Mouse (Mus musculus) brain, embryonic 14.5 days (tissue): ENCODE measurements around the gene Pyroxd2.

Source experiments
- CTCF ChIP-seq: fragments of 200-500 bp; IDR thresholded peaks from 2 replicates; pipeline ENCODE4 v1.5.1; 2012; ENCODE audit warnings: inconsistent platforms, mild to moderate bottlenecking, moderate library complexity, borderline replicate concordance; ENCODE audit not compliant: insufficient read depth, insufficient read length; ENCODE audit errors: extremely low read depth
- POLR2A ChIP-seq: fragments of 200-500 bp; IDR thresholded peaks from 2 replicates; pipeline ENCODE4 v1.6.1; 2012; ENCODE audit warnings: mild to moderate bottlenecking, inconsistent platforms, borderline replicate concordance; ENCODE audit not compliant: poor library complexity, insufficient read depth, insufficient read length, severe bottlenecking; ENCODE audit errors: extremely low read depth

GRCm38 (mm10) chr19:42718101-42718500 lies 34.5 kb downstream of the Pyroxd2 start:
- TF ChIP-seq POLR2A (no peak), CTCF (no peak)
